Mouse (Mus musculus): ENCODE results near the gene Hist2h2ac. TPM values are rescaled to one million over a fixed set of nuclear protein-coding genes. Genes with fewer than 3 reads are reported as not detected.
"Not testable (repeated sequence)": the region's sequence is repeated elsewhere in the genome, so short reads cannot be mapped to it uniquely, and the experiment has no call there.

Gene Hist2h2ac
- total and polyA plus RNA-seq, 3 experiments, result 2.6 to 928 (median 45.7) TPM

DNA sequence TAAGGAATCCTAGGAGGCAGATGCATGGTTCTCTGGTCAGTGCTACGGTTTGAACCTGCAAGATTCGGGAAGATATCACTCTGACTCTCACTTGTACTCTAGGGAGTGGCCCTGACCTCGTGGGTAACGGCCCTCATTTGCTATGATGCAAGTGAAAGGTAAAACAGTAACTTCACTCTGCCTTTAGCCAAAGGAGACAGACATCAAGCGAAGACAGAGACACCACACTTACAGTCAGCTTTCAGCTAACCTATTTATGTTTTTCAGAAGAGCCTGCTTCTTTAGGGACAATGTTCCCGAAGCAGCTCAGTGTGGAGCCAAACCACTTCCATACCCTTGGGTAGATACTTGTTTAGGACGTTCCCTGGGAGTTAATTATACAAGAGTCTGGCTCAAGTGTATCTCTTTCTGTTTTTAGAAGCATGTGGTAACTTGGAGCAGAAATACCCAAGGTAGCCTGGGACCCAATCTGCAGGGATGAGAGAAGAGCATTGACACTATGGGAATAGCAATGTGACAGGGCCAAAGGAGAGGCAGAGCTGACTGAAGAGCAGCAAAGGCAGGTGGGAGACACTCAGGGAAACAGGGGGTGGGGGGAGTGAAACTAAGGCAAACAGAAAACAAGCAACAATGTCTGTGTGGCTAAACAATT lies 23.4 kb upstream of the Hist2h2ac start:
- Histone ChIP-seq H3K4me1 (ENCODE audit: insufficient read depth, low read depth, low read length) (peaks cover 31% of the 10 kb centered on the region), H3K4me3 (ENCODE audit: low read depth, low read length) (no peak overlapping the region; the same call in 1 of the 2 replicates), H3K27me3 (ENCODE audit: insufficient read depth, low read length) (no peaks in the 10 kb centered on the region), H3K9me3 (replicated peaks) (no peaks in the 10 kb centered on the region), H3K36me3 (replicated peaks) (no peaks in the 10 kb centered on the region)
- TF ChIP-seq CTCF (IDR thresholded peaks at IDR 0.05; ENCODE audit: low read depth, low read length), result no peak
- no peak for TF ChIP-seq TAL1 (conservative IDR thresholded peaks at IDR 0.05; ENCODE audit: low read depth, low read length)
- no peak for TF ChIP-seq GATA2 (IDR thresholded peaks at IDR 0.05; ENCODE audit: borderline replicate concordance, low read depth, low read length)
- no peak for TF ChIP-seq GATA1 (IDR thresholded peaks at IDR 0.05; ENCODE audit: borderline replicate concordance, low read length)
- TF ChIP-seq POLR2AphosphoS5 (IDR thresholded peaks at IDR 0.05; ENCODE audit: insufficient replicate concordance, low read depth, low read length), result no peak
- ATAC-seq (ENCODE audit: extremely low read depth, insufficient number of reproducible peaks, low FRiP score, poor library complexity, severe bottlenecking), result no peak
- no peak for DNase-seq (ENCODE audit: low spot score)

GRCm38 (mm10) chr3:96240799-96241197 lies 20.1 kb upstream of the Hist2h2ac start:
- no peaks in the 10 kb centered on the region for H3K27me3 ChIP-seq (ENCODE audit: insufficient read depth, low read length)
- no peaks in the 10 kb centered on the region for H3K9me3 ChIP-seq (replicated peaks)
- no peak for ATAC-seq (ENCODE audit: extremely low read depth, insufficient number of reproducible peaks, low FRiP score, poor library complexity, severe bottlenecking)
- H3K4me3 ChIP-seq (ENCODE audit: low read depth, low read length), result no peak overlapping the region
- no peak for DNase-seq (ENCODE audit: low spot score)
- no peak for TF ChIP-seq POLR2AphosphoS5 (IDR thresholded peaks at IDR 0.05; ENCODE audit: insufficient replicate concordance, low read depth, low read length)
- no peak for TF ChIP-seq GATA2 (IDR thresholded peaks at IDR 0.05; ENCODE audit: borderline replicate concordance, low read depth, low read length)
- TF ChIP-seq TAL1 (conservative IDR thresholded peaks at IDR 0.05; ENCODE audit: low read depth, low read length), result no peak
- TF ChIP-seq GATA1 (IDR thresholded peaks at IDR 0.05; ENCODE audit: borderline replicate concordance, low read length), result no peak
- no peak for TF ChIP-seq CTCF (IDR thresholded peaks at IDR 0.05; ENCODE audit: low read depth, low read length)
- H3K4me1 ChIP-seq (ENCODE audit: insufficient read depth, low read depth, low read length), result peaks cover 38% of the 10 kb centered on the region
- H3K36me3 ChIP-seq (replicated peaks), result no peaks in the 10 kb centered on the region

DNA sequence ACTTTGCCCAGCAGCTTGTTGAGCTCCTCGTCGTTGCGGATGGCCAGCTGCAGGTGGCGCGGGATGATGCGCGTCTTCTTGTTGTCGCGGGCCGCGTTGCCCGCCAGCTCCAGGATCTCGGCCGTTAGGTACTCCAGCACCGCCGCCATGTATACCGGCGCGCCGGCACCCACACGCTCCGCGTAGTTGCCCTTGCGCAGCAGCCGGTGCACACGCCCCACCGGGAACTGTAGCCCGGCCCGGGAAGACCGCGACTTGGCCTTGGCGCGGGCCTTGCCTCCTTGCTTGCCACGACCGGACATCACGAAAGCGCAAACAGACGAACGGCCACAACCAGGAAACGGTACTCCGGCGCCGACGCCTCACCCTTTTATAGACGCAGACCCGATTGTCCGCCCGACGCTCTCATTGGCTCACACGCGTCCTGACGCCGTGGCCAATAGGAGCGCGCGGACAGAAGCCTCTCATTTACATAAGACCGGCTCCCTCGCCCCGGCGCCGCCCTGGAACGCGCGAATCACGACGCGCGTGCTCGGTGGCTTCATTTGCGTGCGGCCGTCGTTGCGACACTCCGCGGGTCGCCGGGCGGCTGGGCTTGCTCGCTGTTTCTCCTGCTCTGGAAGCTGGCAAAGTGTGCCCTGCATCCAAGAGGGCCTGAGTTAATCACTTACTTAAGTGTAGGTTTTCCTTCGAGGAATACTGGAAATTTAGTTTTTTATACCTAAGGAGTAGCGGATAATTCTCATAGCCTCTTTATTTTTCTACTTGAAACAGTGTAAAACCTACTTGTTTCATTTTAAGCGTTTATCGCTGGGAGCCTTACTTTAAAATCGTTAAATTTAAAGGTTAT lies 19.5 kb upstream of the Hist2h2ac start, which contains the start of gene Hist2h2aa2:
Gene Hist2h2aa2 (minus strand): TSS at position 328 of the 850 bp plus-strand sequence.
- not testable (repeated sequence) for H3K27me3 ChIP-seq (ENCODE audit: insufficient read depth, low read length); H3K36me3 ChIP-seq (replicated peaks); H3K9me3 ChIP-seq (replicated peaks); DNase-seq (ENCODE audit: low spot score)
- Histone ChIP-seq H3K4me3 (ENCODE audit: low read depth, low read length) (peak within 1 kb of the TSS; percentile 67), H3K4me1 (ENCODE audit: insufficient read depth, low read depth, low read length) (peaks cover 38% of the 10 kb centered on the region)
- peak; percentile 74 for ATAC-seq (ENCODE audit: extremely low read depth, insufficient number of reproducible peaks, low FRiP score, poor library complexity, severe bottlenecking)

DNA sequence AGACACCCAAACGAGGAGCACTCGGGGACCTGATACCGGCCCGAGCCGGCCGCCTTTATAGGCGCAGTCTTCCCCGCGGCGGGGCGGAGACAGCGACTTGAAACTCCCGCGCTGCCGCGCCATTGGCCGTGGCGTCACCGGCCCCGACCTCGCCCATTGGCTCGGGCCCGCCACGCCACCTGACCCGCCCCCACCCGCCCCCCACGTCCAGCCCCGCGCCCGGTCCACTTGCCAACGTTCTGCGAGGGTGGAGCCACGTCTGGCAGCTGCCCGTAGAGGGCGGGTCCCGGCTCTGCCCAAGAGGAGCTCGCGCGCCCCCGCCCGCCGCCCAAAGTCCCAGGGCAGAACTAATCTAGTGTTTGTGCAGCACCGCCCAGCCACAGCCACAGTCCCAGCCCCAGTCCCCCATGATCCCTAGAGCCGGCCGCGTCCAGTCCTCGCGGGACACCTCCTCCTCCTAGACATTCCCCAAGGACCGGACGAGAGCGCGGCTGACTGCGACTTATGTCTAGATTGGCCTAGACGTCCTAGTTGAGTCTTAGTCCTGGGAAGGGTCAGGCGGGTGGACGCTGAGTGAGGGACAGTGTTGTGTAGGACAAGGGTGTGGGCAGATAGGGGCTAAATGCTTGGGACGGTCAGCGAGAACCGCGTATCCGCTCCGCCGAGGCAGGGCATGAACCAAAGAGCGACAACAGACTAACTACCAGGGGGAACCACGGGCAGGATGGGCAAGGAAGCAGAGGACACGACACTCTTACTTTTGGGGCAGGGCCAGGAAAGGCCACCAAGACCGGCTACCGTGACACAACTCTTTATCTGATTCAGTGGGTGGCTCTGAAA lies 18.5 kb upstream of the Hist2h2ac start, which contains the start of gene Hist2h3c2:
Gene Hist2h3c2 (minus strand): TSS at position 174 of the 840 bp plus-strand sequence.
- DNase-seq (ENCODE audit: low spot score), result not testable (repeated sequence)
- peak; percentile 77 for ATAC-seq (ENCODE audit: extremely low read depth, insufficient number of reproducible peaks, low FRiP score, poor library complexity, severe bottlenecking)

GRCm38 (mm10) chr3:96237904-96238511 lies 17.3 kb upstream of the Hist2h2ac start:
- H3K4me1 ChIP-seq (ENCODE audit: insufficient read depth, low read depth, low read length), result peaks cover 23% of the 10 kb centered on the region

More for the DNA sequence above, 18.5 kb upstream of the Hist2h2ac start, which contains the start of gene Hist2h3c2:
- H3K27me3 ChIP-seq (ENCODE audit: insufficient read depth, low read length); H3K36me3 ChIP-seq (replicated peaks); H3K9me3 ChIP-seq (replicated peaks): not testable (repeated sequence)
- Histone ChIP-seq H3K4me1 (ENCODE audit: insufficient read depth, low read depth, low read length) (peaks cover 29% of the 10 kb centered on the region), H3K4me3 (ENCODE audit: low read depth, low read length) (peak within 1 kb of the TSS; percentile 67)
- TF ChIP-seq POLR2AphosphoS5 (IDR thresholded peaks at IDR 0.05; ENCODE audit: insufficient replicate concordance, low read depth, low read length), result peak; percentile 81; the same call in 1 of the 2 replicates

More at GRCm38 (mm10) chr3:96237904-96238511, 17.3 kb upstream of the Hist2h2ac start:
- no peaks in the 10 kb centered on the region for H3K27me3 ChIP-seq (ENCODE audit: insufficient read depth, low read length)
- no peaks in the 10 kb centered on the region for H3K36me3 ChIP-seq (replicated peaks)
- TF ChIP-seq POLR2AphosphoS5 (IDR thresholded peaks at IDR 0.05; ENCODE audit: insufficient replicate concordance, low read depth, low read length), result peak; percentile 85; the same call in 1 of the 2 replicates
- TF ChIP-seq GATA2 (IDR thresholded peaks at IDR 0.05; ENCODE audit: borderline replicate concordance, low read depth, low read length), result no peak
- DNase-seq (ENCODE audit: low spot score), result no peak
- H3K4me3 ChIP-seq (ENCODE audit: low read depth, low read length), result peak overlapping the region; percentile 67
- no peaks in the 10 kb centered on the region for H3K9me3 ChIP-seq (replicated peaks)
- ATAC-seq (ENCODE audit: extremely low read depth, insufficient number of reproducible peaks, low FRiP score, poor library complexity, severe bottlenecking), result no peak
